Mouse (Mus musculus) frontal cortex, postnatal 14 days (tissue): ENCODE data around the gene Usp21.
"Not testable (repeated sequence)": the region's sequence is repeated elsewhere in the genome, so short reads cannot be mapped to it uniquely, and the experiment has no call there.

Experiments
- DNase-seq, 2 experiments: peaks; one replicate each; pipeline ENCODE4 v3.0.0; 2022; ENCODE audit warnings: low spot score in 2 of 2

Usp21 gene

DNA sequence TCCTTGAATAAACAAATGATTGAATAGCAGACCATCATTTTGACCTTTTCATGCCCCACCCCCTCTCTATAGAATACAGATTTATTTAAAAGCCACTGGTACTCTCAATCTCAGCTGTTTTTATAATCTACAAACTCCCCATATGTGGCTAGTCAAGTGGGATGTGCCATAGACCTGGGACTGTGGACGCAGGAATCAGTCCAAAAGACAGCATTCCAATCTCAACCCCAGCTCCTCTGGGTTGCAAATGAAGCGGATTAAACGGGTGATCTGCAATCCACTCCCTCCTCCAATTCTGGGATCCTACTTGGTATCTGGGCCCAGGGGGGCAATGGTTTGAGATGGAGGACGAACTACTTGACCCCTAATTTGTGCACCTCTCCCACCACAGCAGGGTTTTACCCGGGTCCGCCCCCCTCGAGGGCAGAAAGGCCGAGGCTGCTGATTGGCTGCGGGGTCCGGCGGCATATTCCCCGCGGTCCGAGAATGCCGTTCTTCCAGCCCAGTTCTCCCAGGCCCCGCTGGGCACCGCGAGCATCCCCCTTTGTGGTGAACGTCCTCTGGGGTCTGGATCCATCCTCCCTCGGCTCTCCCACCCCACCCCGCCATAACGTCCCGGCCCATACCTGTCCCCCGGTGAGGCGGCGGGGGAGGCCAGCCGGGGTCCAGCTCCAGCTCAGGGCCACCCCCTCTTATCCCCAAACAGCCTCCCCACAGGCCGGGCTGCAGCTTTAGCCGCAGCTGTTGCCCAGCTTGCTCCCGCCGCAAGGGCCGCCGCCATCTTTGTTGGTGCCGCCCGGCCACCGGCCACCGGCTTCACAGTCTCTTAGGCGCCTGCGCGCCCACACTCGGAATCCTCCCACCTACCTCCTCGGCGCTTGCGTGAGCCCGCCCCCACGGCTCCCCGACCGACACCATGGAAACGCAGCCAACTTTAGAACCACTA lies at the start of gene Usp21:
Gene Usp21 (minus strand): TSS at position 856 of the 946 bp plus-strand sequence.
- peak; percentile 91 to 93 for DNase-seq

GRCm38 (mm10) chr1:171330216-171330560 lies 42.4 kb upstream of the Usp21 start:
- DNase-seq = no peak

GRCm38 (mm10) chr1:171329433-171330215 lies 41.8 kb upstream of the Usp21 start:
- DNase-seq = no peak

DNA sequence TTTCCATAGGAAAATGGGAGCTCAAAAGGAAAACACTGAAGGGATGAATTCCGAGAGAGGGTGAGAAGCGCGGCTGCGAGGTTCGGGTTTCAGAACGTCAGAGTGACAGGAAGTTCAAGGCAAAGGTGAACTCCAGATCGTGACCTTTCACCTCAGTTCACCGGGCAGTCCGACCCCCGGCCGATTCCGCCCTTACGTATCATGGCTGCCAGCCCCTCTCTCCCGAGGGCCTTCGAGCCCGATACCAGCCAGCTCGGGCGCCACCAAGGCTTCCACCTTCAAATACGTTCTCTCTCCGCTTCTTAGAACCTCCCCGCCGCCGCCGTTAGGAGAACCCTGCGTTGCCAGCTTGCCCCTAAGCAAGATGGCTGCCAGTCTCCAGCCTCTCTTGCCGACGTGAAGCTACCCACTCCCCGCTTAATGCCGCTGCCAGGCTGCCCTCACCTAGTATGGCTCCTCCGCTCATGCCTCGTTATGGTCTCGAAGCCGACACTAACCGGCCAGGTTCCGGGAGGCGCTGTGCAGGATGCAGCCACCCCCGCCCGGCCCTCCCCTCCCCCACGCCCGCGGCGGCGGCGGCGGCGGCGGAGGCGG lies 41.1 kb upstream of the Usp21 start, which contains the start of gene Dedd:
Gene Dedd (plus strand): TSS at position 307 of the 594 bp plus-strand sequence.
- DNase-seq = peak; percentile 87 to 93

DNA sequence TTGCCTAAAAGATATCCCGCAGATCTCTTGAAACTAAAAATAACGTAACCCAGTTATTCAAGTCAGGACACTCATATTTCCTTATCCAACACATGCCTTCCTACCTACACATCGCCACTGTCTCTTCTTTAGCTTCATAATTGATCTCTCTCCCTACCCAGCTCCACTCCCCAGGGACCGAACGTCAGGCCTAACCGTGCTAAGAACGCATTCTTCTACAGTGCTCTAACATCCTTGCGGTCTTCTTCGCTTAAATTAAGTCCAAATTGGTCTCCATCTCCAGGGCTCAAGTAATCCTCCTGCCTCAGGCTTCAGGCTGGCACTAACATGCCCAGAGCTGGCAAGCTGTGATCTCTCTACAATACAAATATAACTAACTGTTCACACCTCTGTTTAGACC lies 40.5 kb upstream of the Usp21 start:
- DNase-seq = no peak

- DNase-seq = not testable (repeated sequence)
Observed at GRCm38 (mm10) chr1:171326588-171326987, 38.8 kb upstream of the Usp21 start.

DNA sequence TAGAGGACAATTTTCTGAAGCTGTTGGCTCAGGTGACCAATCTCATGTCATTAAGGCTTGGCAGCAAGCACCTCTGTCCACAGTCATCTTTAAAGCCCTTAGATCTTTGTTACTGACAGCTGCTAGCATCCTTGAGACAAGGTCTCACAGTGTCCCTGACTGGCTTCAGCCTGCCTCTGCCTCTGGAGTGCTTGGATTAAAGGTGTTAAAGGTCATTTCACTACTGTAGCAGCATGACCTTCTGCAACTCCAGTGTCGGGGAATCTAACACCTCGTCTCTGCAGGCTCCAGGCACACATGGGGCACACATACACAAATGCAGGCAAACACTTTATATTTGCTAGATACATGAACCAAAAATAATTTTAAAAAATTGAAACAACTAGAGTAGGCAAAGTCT lies 37.8 kb upstream of the Usp21 start:
- DNase-seq = no peak

GRCm38 (mm10) chr1:171322012-171322411 lies 34.2 kb upstream of the Usp21 start:
- no peak for DNase-seq

DNA sequence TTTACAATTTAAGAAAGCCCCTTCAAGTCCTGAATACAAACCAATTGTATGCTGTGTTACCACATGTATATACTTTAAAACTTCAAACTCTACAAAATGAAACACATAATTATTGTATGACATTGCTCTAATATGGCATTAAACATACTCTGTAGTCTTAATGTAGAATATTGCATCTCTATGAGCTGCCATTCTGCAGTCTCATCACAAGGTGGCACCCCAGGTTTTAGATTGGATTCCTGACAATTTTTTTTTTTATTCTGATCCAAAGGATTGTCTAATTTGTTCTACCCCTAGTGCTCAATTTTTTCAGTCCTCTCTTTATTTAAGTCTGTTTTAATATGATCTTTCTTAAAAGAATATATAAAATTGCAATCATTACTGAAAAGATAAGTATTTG lies 33.6 kb upstream of the Usp21 start:
- no peak for DNase-seq

DNA sequence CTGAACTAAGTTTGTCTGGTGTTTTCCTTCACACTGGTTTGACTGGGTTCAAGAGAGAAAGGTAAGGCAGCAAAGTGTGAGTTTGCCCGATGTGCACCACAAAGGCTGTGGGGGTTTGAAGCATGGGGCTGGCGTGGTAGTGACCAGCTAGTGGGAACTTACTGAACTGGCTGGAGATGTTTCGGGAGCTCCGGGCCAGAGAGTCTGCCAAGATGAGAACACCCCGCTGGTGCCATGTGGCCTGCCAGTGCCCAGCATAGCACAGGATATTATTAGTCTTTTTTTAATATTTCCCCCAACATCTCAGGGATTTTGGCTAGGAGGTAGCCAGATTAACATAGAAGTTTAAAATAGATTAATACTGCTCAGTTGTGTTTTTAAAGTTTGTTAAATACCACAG lies 32.4 kb upstream of the Usp21 start:
- DNase-seq = no peak

DNA sequence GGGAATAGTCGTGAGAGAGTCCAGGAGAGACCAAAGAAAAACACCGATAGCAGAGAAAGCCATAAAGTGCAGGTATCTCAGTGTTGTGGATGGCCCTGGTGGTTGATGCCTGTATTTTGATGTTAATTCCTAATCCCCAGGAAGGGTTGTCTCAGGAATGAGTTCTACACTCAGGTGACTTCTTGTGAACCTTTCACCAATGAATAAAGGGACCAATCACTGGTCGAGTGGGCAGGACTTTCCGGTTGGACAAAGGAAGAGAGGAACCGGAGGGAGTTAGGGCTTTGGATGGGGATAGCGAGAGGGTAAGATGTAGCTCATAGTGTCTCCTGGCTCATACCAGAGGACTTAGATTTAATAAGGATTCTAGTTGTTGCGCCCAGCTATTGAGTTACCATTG lies 32.0 kb upstream of the Usp21 start:
- no peak for DNase-seq

DNA sequence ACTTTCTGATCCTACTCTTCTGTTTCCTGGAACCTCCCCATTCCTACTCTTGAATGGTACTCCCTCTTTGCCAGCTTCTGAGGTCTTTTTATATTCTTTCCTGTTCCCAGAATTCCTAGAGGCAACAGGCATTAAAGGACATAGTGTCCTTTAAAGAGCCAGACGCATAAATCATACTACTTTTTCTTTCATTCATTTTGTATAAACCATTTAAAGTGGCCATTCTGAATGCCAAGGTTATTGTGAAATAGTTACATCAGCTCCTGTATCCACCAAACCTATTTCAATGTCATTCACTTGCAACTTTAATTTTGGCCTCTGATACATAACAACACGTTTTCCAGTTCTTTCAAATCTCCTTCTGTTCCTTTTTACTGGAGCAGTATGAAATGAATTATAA lies 21.5 kb upstream of the Usp21 start:
- DNase-seq = no peak

DNA sequence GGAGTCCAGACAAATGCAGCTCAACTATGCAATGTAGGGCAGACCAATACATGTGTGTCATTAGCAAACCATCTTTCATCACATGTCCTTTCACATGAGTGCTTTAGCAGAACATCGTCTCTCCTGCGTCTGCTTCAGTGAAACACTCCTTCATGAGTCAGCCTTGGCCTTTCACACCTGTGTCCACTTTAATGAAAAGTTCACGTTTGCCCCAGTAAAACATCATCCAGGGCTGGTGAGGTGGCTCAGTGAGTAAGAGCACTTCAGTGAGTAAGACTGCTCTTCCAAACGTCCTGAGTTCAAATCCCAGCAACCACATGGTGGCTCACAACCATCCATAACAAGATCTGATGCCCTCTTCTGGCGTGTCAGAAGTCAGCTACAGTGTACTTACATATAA lies 18.4 kb upstream of the Usp21 start:
- not testable (repeated sequence) for DNase-seq

GRCm38 (mm10) chr1:171298226-171298625 lies 10.4 kb upstream of the Usp21 start:
- no peak for DNase-seq

- DNase-seq = no peak
Observed at GRCm38 (mm10) chr1:171295063-171295402, 7.2 kb upstream of the Usp21 start.

DNA sequence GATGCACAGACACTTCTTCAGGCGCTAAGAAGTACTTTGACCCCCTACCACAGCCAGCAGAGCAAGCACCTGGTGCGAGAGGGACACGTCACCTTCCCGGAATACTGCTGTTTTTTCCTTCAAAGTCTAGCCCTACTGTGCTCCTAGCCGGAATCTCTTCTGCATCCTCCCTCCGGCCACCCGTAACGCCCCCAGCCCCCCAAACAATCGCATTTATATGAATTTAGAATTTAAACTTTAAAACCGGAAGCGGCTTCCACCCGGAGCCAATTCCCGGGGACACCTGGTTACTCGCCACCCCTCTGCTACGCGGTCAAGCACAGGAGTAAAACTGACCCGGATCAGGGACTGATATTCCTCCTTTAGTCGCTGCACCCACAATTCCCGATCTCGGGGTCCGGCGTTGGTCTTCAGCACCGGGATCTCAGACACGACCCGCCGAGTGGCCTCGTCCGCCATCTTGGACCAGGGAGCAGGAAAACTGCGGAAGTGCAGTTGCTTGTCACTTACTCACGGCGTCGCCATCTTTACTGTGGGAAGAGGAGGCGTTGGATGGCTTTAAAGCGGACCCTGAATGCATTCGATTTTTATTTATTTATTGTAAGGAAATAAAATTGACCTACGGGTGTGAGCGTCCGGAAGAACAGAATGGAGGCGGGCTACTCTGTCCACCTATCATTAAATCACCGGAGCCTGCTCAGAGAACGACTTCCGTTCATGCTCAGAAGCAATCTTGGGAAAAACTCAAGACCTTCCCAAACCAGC lies 6.7 kb upstream of the Usp21 start, which contains the start of gene Ufc1:
Gene Ufc1 (minus strand): TSS at position 727 of the 765 bp plus-strand sequence.
- peak; percentile 76 to 77 for DNase-seq

GRCm38 (mm10) chr1:171293906-171294297 lies 6.1 kb upstream of the Usp21 start:
- DNase-seq = no peak

GRCm38 (mm10) chr1:171293351-171293750 lies 5.6 kb upstream of the Usp21 start:
- DNase-seq = no peak

DNA sequence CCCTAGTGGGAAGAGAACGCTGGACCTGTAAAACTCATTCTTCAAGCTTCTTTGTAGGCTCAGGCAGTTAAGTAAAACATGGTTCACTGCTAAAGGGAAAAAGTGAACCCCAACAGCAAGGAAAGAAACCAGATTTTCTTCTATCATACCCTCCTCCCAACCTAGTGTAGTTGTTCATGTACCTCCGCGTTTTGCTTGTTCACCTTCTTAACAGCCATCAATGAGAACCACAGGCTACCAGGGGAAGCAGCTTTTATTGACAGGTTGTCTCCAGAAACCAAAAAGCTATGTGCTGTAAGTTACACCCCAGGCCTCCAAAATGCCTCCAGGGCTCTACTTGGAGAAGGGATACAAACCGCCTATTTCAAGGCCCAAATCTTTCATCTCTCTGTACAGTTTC lies 537 bp upstream of the Usp21 start:
- DNase-seq = no peak

DNA sequence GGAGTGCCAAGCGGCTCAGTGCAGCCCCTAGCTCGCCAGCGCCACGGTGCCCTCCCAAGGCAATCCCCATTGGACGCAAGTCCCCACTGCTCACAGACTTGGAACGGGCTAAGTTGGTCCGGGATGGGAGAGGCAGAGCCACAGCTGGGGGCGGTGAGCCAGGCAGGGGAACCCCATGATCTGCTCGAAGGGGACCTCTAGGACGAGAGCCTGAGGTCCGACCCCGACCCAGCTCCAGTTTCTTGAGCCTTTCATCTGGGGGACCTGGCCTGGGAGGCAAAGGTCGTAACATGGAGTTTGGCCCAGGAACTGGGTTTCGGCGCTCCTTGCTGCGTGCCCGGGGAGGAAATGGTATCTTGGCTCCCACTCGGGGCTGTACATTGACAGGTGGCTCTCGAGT lies 1.3 kb downstream of the Usp21 start:
- DNase-seq = no peak

DNA sequence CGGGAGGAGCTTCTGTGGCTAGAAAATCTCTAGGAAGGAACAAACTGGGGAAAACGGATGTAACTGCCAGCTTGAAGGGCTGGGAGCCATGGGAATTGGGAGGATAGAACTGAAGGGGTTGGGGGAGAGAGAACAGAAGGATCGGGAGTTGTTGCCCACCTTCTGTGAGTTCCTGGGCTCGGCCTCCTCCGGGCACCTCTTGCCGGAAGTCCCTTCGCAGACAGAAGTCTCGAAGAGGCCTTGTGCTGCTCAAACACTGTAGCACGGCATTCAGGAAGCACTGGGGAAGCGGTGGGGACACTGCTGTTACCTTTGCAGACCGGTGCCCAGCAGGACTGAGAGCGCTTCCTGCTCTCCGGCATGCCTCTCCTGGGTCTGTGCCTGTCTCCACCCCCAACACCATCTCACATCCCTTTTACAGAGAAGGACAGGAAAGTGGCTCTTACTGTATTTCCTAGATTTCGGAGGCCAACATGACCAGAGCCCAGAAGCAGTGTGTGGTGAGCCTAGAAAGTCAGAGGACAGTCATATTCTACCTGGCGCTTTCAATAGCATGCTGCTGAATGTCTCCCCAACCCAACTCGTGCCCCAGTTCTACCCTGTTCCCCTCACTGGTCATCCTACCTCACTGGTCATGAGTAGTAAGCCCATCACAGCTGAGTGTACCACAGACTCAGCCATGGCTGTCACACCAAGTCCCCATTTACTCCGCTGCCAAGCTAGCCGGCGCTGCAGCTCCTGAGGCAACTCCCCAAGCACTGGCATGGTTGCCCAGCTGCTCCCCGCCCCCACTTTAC lies 2.5 kb downstream of the Usp21 start:
- DNase-seq = no peak
